Mouse (Mus musculus): ENCODE measurements at regions not wholly inside any gene's neighbourhood (a gene's known extent, or its start where the extent isn't known, plus 50 kb on each side); places are given as distances from the start of the nearest gene placed in this dataset.

DNA sequence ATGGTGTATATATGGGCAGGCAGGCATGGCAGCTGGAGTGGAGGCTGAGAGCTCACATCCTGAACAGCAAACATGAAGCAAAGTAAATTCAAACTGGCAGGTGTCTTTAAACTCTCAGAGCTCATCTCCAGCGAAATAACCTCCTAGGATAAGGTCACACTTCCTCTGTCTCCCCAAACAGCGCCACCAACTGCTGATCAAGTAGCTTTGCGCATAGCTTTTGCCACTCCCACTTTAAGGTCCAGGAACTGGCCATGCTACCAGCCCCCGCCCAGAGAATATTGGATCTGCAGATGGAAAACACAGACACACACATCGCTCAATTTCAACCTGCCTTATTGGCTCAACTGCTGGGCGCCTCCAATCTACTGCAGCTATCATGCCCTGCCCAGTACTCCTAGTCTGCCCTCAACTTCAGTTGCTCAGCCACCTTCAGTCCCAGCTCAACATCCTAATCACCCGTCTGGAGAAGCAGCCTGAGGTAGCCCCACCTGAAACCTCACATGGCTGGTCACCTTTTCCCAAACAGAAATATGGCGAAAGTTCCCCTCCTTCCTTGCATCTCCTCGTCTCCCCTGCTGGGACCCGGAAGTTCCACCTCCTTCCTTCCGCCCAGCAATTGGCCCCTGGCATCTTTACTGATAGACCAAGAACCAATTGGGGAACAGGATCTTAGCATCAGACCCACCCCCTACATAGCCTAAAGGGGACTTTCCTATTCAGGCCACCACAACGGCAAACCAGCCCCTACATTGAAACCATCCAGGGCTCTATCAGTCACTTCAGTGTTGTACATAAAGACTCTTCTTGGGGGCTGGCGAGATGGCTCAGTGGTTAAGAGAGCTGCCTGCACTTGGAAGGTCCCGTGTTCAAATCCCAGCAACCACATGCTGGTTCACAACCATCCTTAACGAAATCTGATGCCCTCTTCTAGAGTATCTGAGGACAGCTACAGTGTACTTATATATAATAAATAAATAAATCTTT is 70.4 kb upstream of the Slc38a4 start:
- DNase-seq = no peak

DNA sequence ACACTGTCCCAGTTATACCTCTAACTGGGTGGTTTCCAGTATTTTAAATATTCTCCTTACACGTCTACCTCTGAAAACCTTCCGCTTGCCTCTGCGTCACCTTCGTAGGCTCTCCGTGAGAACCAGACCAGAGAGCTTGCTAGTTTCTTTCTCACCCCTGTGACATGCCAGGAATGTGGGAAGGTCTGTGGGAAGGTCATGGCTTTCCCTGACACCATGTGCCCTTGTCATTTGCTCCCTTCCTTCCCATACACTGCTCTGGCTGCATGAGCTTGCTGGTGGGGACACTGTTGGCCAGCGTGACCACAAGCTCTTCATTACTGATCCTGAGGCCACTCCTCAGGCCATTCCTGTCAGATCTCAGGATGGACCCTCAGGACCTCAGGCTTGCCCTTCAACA is 66.5 kb upstream of the Slc38a4 start:
- no peak for DNase-seq

DNA sequence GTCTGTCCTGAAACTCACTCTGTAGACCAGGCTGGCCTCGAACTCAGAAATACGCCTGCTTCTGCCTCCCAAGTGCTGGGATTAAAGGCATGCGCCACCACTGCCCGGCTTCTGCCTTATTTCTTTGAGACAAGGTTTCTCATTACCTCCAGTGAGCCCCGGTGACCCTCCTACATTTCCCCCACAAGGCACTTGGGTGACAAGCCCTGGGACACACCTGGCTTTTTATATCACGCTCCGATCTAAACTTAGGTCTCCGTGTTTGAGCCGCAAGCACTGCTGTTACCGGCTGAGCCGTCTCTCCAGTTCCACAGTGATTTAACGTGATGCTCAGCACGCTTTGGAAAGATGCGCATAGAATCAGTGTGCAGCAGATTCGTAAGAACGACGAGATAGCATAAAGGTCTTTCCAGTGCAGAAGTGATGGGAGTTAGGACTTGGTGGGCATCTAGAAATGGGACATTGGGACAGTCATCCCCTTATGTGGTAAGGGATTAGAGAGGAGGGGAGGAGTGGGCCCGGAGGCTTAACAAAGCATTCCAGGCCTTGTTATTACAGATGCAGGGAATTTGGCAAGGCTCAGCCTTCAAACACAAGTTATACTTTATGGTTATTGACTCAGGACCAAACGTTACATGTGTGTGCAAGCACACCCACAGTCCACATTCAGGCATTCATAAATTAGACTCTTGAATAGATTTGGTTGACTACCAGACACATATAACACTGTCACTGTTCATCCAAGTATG is 56.9 kb upstream of the Slc38a4 start:
- no peak for DNase-seq

DNA sequence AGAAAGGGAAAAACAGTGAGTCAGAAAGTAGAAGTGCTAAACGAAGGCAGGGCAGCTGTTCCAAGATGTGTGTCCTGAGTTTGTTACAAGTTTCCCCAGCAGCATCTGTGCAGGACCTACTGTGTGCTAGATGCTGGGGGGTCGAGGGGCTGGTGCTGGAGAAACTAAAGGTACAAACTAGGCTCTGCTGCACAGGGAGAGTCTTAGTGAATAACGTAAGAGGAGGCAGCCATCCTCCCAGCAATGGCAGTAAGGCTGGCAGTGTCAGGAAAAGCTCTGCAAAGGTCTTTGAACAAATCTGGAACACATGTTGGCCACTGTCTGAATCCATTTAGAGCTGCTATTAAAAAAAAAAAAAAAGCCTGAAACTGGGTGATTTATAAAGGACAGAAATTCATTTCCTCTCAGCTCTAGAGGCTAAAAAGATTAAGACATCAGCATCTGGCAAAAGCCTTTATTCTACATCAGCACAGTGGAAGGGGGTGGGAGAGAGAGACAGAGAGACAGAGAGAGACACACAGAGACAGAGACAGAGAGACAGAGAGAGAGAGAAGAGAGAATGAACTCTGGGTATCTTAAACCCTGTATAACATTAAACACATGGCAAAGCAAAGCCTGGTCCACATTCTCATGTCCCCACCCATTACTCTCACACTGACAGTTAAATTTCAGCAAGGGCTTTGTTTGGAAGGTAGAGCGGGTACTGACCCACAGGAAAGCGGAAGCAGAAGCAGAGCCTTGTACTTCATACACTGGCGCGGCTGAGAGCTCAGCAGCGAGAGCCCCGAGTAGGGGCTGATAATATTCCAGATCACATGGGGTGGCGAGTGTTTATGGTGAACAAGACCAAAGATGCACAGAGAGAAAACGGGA is 55.8 kb upstream of the Slc38a4 start:
- DNase-seq = no peak

DNA sequence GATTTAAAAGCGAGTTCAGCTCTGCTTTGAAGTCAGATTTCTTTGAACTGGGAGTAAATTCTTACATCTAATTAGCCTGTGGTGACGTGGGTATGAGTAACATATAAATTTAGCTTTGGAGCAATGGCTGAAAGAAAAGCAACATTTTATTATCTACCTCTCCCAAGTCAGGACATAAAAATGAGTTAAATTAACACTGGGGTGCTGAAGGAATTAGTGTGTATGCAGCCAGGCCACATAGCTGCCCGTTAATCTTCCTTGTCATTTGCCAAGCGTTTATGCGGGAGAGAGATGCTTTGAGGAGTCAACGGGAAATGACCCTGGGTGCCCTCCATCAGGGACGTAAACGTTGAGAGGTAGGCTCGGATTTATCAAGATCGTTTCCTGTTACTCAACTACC is 52.0 kb upstream of the Slc38a4 start:
- no peak for DNase-seq

DNA sequence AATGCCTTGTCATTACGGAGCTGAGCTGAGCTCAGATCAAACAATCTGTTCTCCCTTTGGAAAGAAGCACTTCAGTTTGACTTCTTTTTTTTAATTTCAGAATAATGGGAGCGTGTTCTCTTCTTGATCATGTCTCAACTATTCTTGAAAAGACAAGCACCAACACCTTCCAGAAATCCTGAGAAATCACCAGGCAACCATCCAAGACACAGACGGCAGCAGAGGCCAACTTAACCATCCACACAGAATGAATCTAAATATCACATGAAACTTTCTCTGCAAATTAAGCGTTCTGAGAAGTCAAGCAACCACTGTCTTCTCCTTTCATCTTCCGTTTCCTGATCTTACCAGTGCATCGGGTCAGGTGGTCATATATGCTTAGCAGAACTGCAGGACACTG is 50.8 kb upstream of the Slc38a4 start:
- DNase-seq = no peak
